Mouse (Mus musculus) bone marrow, adult 2 months (tissue): ENCODE measurements at regions not wholly inside any gene's neighbourhood (a gene's known extent, or its start where the extent isn't known, plus 50 kb on each side); places are given as distances from the start of the nearest gene placed in this dataset.

Experiments used
- H3K27ac ChIP-seq: fragments of 200-500 bp; 2 replicates; pipeline ENCODE4 v1.5.1; 2012; ENCODE audit warnings: low read depth, mild to moderate bottlenecking, control low read depth, inconsistent platforms, low read length; ENCODE audit not compliant: control insufficient read depth, poor library complexity, insufficient read depth
- H3K4me1 ChIP-seq: fragments of 200-500 bp; 2 replicates; pipeline ENCODE4 v1.6.1; 2011; ENCODE audit warnings: low read length; ENCODE audit not compliant: control insufficient read depth, insufficient read depth
- H3K4me3 ChIP-seq: fragments of 200-500 bp; replicated peaks from 2 replicates; pipeline ENCODE3; 2011; ENCODE audit warnings: mild to moderate bottlenecking, low read depth, low read length, control low read depth; ENCODE audit not compliant: control insufficient read depth
- CTCF ChIP-seq: fragments of 200-500 bp; IDR thresholded peaks from 2 replicates; pipeline ENCODE4 v1.5.1; 2011; ENCODE audit warnings: low read length, control low read depth; ENCODE audit not compliant: control insufficient read depth, insufficient read depth
- POLR2A ChIP-seq: fragments of 200-500 bp; IDR thresholded peaks from 2 replicates; pipeline ENCODE4 v1.6.1; 2011; ENCODE audit warnings: low read depth, mild to moderate bottlenecking, control low read depth, low read length, borderline replicate concordance; ENCODE audit not compliant: control insufficient read depth
- WGBS: fragments of 180-500 bp; shearing (Covaris S2); methylation state at CpG from one replicate; pipeline ENCODE4 v1.1.7; 2018; 5-methylcytosine and 5-hydroxymethylcytosine counted together

DNA sequence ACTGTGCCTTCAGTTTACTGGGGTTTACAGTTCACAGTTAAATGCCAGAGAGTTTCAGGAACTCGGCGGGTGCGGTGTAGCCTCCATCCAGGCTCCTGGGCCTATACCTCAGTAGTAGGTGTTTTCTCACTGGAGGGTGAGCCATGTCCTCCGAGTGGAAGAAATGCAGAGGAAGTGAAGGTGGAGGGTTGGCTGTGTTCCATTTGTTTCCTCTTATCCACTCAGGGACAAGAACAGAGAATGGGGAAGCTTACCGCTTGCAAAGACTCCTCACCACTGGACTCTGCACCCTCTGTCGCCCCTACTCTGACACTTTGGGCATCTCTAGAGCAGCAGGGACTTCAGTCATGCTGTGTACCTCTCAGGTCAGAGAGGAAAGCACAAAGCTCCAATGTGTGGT, 238.1 kb upstream of the Ccdc122 start:
- WGBS, result 24% methylated on average over 6 of the region's 6 CpGs
- TF ChIP-seq CTCF (no peak), POLR2A (no peak)
- Histone ChIP-seq H3K4me3 (no peak overlapping the region), H3K4me1 (no peaks in the 10 kb centered on the region), H3K27ac (no peak overlapping the region)

DNA sequence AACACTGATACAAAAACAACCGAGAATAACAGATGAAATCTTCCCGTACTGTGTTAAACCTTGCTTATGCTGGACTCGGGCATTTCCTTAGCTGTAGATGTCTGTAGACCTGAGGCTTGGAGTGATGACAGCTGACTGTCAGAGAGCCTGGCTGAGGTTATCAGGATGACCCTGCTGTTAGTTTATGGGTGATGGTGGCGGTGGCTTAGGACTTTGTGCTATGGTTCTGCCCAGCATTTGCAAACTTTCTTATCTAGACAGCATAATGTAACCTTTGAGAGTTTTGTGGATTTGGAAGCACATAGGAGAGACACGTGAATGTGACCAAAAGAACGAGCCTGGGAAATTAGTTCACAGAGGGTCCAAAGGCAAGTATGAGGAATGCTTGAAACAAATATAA, 239.1 kb upstream of the Ccdc122 start:
- no peak overlapping the region for H3K27ac ChIP-seq
- WGBS, result 75% methylated on average over 6 of the region's 6 CpGs

DNA sequence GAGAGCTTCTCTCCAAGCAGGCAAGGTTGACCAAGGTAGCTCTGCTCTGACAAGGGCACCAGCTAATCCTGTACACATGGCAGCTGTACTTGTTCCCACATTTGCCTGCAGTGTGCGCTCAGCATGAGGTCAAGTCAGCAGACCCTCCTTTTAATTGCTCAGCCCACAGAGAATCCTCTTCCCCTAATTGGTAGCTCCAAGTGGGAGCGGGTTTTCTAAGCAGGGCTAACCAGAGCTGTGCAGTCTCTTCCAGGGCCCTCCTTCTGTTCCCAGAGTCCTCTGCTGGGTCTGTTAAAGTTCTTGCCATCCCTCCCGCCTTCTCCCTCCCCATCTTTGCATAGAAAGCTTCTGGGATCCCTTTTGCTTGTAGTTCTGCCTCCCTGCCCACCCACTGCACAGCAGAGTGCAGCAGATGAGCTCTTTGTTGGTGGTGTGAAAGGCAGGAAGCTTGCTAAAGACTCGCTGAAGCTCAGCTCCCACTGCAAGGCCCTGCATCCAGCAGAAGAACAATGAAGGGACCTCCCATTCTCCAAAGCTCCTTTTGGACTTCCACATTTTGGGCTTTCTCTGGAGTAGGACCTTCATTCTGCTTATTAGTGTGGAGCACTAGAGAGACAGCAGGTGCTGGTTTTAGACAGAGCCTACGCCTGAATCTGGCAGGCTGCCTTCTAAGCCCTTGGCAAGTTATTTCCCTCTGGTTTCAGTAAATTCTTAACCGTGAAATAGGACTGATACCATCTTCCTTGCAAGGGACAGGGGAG, 235.3 kb upstream of the Serp2 start:
- no peak for TF ChIP-seq CTCF
- no peak for TF ChIP-seq POLR2A
- Histone ChIP-seq H3K4me3 (no peak overlapping the region), H3K4me1 (no peaks in the 10 kb centered on the region; the same call in none of the 2 replicates), H3K27ac (no peak overlapping the region)
- WGBS, result 50% methylated on average over 6 of the region's 6 CpGs

More for the DNA sequence above, 239.1 kb upstream of the Ccdc122 start:
- Histone ChIP-seq H3K4me3 (no peak overlapping the region), H3K4me1 (no peaks in the 10 kb centered on the region)
- TF ChIP-seq POLR2A (no peak), CTCF (no peak)

DNA sequence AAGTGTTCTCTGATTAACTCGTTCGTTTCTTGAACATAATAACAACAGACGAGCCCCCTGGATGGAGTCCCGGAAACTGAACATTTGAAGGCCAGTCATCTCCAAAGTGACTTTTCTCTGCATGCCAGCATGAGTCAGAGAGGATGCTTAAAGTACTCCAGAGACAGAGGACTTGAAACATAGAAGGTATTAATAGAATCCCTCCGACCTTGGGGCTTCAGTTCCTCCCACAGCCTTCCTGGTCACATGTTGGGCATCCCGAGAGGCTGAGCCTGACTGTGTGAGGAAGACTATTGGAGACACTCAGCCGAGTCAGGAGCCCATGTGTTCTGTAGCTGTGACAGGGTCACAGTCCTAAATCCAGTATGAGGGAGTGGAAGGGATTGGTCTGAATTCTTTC, 232.7 kb upstream of the Serp2 start:
- TF ChIP-seq CTCF, result no peak
- no peak for TF ChIP-seq POLR2A
- Histone ChIP-seq H3K4me1 (no peaks in the 10 kb centered on the region; the same call in none of the 2 replicates), H3K27ac (no peak overlapping the region), H3K4me3 (no peak overlapping the region)
- WGBS, result 65% methylated on average over 7 of the region's 7 CpGs

DNA sequence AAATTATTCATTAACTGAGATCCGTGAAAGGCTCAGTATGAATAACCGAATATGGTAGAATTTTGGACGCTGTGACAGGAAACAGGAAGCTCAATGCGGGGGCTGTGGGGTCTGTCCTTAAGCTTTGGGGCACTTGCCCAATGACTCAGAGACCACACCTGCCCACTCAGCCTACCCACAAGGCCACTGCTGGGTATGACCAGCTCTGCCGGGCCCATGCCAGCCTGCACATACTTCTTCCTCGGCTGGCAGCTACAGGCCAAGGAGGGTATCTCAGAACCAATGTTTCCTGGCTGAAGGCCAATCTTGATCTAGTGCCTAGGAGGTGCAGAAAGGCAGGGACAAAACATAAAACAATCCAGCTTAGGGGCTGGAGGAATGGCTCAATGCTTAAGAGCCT, 230.9 kb upstream of the Serp2 start:
- WGBS, result 5% methylated on average over 6 of the region's 6 CpGs
- no peak overlapping the region for H3K4me3 ChIP-seq
- no peaks in the 10 kb centered on the region; the same call in none of the 2 replicates for H3K4me1 ChIP-seq
- no peak overlapping the region; the same call in 1 of the 2 replicates for H3K27ac ChIP-seq
- TF ChIP-seq POLR2A (no peak), CTCF (no peak)

DNA sequence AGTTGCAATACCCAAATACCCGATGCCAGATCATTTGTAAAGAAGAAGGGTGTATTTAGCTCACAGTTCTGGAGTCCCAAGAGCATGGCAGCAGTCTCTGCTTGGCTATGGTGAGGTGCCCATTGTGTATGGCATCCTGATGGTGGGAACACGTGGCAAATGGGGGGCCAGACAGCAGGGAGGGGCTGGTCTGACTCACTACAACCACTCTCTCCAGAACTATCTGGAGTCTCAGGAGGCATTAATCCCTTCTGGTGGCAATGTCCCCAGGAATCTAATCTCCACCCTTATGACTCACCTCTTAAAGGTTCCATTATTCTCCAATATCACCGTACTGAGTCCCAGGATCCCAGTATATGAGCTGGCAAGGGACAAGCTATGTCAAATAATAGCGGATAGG, 229.5 kb upstream of the Serp2 start:
- Histone ChIP-seq H3K4me1 (peaks cover under 1% of the 10 kb centered on the region), H3K27ac (no peak overlapping the region), H3K4me3 (no peak overlapping the region)
- 81% methylated on average over 4 of the region's 4 CpGs for WGBS
- TF ChIP-seq POLR2A (no peak), CTCF (no peak)

DNA sequence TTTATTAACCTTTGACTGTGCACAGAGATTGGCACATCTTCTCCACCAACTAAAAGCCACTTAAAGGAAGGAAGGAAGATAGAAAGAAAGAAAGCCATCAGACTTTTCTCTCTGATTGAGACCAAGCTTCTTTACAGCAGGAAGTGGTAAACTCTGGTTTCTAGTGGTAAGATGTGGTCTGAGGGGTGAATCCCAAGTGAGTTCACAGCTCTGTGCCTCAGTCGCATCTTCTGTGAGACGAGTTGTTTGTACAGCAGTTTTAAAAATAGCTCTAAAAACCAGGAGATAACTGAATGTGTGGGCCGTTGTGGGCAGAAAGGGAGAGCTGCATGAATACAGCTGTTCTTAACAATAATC, 224.8 kb upstream of the Serp2 start:
- WGBS, result 5% methylated on average over 3 of the region's 3 CpGs
- H3K4me3 ChIP-seq, result no peak overlapping the region
- TF ChIP-seq CTCF (no peak), POLR2A (no peak)
- H3K27ac ChIP-seq, result no peak overlapping the region
- H3K4me1 ChIP-seq, result peaks cover 3% of the 10 kb centered on the region

DNA sequence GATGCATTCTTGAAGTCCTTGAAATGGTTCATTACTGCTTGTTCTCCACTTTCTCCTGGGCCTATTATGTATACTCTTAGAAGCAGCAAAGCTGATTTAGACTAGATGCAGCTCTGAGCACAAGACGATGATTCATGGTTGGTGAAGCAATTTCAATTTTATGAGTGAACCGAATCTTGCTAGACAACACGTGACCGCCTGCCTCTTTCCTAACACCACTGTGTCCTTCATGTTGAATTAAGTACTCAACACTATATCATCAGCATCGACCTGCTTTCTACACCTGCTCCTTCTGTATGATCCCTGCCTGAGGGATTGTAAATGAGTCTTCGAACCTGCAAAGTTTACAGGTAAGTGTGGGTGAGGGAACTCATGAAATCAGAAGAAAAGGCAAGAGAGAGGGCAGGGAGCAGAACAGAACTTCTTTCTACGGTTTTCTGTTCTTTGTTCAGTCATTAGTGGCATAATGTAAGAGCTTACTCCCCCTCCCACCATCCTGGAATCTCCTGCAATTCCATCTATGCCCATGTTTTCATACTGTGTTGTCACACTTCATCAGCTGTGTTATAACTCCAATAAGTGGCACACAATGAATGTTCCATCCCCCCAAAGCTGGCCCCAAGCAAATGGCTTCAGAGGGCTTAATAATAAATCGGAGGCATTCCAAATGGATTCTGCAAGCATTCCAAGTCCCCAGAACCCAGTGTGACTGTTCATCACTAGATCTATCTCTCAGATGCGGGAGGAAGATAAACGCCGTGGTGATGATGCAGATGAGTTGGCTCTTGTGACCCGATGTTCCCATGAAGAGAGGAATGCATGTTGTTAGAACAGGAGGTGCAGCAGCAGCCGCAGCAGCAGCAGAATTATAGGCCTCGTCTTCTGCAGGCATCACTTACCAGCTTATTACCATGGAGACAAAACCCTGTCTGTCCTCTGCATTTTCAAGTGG, 224.2 kb upstream of the Serp2 start:
- 48% methylated on average over 14 of the region's 14 CpGs for whole genome bisulfite sequencing
- peaks cover 3% of the 10 kb centered on the region for H3K4me1 ChIP-seq
- H3K27ac ChIP-seq, result no peak overlapping the region

More for the DNA sequence above, 224.2 kb upstream of the Serp2 start:
- no peak for TF ChIP-seq CTCF
- no peak overlapping the region for H3K4me3 ChIP-seq
